Mouse (Mus musculus) lung, postnatal 0 days (tissue): ENCODE results near the gene Hnrnpd. TPM values are rescaled to one million over a fixed set of nuclear protein-coding genes. Genes with fewer than 3 reads are reported as not detected.

ENCODE experiments used
- ATAC-seq: fragments of 200-750 bp; cut with Nextera tagmentation; 2 replicates; pipeline ENCODE4 v1.8.0; 2017; ENCODE audit warnings: moderate library complexity
- DNase-seq: peaks from one replicate; pipeline ENCODE4 v3.0.0-alpha.2; 2016; ENCODE audit warnings: low spot score
- H3K27ac ChIP-seq: fragments of 300-500 bp; sonication (generic); 2 replicates; pipeline ENCODE4 v1.5.1; 2014; ENCODE audit warnings: antibody characterized with exemption, mild to moderate bottlenecking, low read length, mixed read lengths
- H3K27me3 ChIP-seq: fragments of 300-500 bp; sonication (generic); replicated peaks from 2 replicates; pipeline ENCODE4 v1.6.1; 2014; ENCODE audit warnings: low read length, mixed read lengths; ENCODE audit not compliant: insufficient read depth
- H3K36me3 ChIP-seq: fragments of 300-500 bp; sonication (generic); 2 replicates; pipeline ENCODE4 v1.6.1; 2014; ENCODE audit warnings: low read length, mixed read lengths; ENCODE audit not compliant: insufficient read depth
- H3K4me1 ChIP-seq: fragments of 300-500 bp; sonication (generic); 2 replicates; pipeline ENCODE4 v1.6.1; 2014; ENCODE audit warnings: antibody characterized with exemption, low read depth, low read length, mixed read lengths; ENCODE audit not compliant: insufficient read depth
- H3K4me2 ChIP-seq: fragments of 300-500 bp; sonication (generic); replicated peaks from 2 replicates; pipeline ENCODE4 v1.6.1; 2014; ENCODE audit warnings: low read depth, mild to moderate bottlenecking, low read length, moderate library complexity, mixed read lengths
- H3K4me3 ChIP-seq: fragments of 300-500 bp; sonication (generic); 2 replicates; pipeline ENCODE4 v1.5.1; 2014; ENCODE audit warnings: low read depth, low read length
- H3K9ac ChIP-seq: fragments of 300-500 bp; sonication (generic); replicated peaks from 2 replicates; pipeline ENCODE4 v1.6.1; 2014; ENCODE audit warnings: low read depth, mild to moderate bottlenecking
- H3K9me3 ChIP-seq: fragments of 300-500 bp; sonication (generic); 2 replicates; pipeline ENCODE4 v1.6.1; 2016; ENCODE audit warnings: low read length, mixed read lengths
- CTCF ChIP-seq: IDR thresholded peaks from 2 replicates; pipeline ENCODE4 v1.5.1; 2016; ENCODE audit warnings: antibody characterized with exemption, mild to moderate bottlenecking
- EP300 ChIP-seq: IDR thresholded peaks from 2 replicates; pipeline ENCODE4 v1.6.1; 2016; ENCODE audit warnings: antibody characterized with exemption, mild to moderate bottlenecking, control low read depth
- WGBS: fragments of 180-500 bp; shearing (Covaris S2); extraction: QIAGEN DNeasy Blood & Tissue Kit; methylation state at CpG from one replicate; pipeline ENCODE4 v1.1.7; 2014; 5-methylcytosine and 5-hydroxymethylcytosine counted together
- polyA plus RNA-seq: library from polyadenylated mRNA; unstranded; fragments of >200 nt; fragmentation: Nextera tagmentation; extraction: Ambion mirVana; gene quantifications from 2 replicates; pipeline ENCODE4 v1.2.1, GENCODE M21; 2015

The Hnrnpd gene
- polyA plus RNA-seq, 1 experiment from 2014 or later: 44.0 TPM

DNA sequence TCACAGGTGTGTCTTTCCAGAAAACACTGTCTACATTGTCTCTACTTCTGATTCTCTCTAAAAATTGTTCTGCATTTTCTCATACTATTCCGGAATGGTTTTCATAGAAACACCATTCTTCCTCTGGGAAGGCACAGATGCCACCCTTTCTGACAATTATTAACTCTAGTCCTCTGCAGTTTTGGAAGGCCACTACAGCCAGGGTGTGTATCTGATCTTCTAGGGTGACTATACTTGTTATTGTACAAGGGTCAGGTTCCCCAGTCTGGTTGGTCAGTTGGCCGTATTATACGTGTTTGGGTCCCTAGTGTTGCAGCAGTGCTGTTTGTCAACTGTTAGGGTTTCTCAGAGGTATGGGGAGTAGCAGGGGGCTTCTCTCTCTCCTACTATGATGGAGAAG, 15.9 kb upstream of the Hnrnpd start:
- H3K9me3 ChIP-seq: no peaks in the 10 kb centered on the region
- WGBS: 88% methylated on average over 3 of the region's 3 CpGs

GRCm38 (mm10) chr5:99994166-99994565, 15.4 kb upstream of the Hnrnpd start:
- Histone ChIP-seq H3K4me3 (no peak overlapping the region), H3K9me3 (no peaks in the 10 kb centered on the region), H3K27me3 (no peaks in the 10 kb centered on the region), H3K27ac (no peak overlapping the region), H3K9ac (no peak overlapping the region), H3K36me3 (no peaks in the 10 kb centered on the region), H3K4me2 (no peak overlapping the region), H3K4me1 (no peaks in the 10 kb centered on the region)
- TF ChIP-seq EP300 (no peak), CTCF (no peak)
- WGBS: 69% methylated on average over 3 of the region's 3 CpGs
- DNase-seq (no peak), ATAC-seq (no peak)

More for the DNA sequence above, 15.9 kb upstream of the Hnrnpd start:
- no peak overlapping the region for H3K27ac ChIP-seq
- H3K36me3 ChIP-seq: no peaks in the 10 kb centered on the region
- no peak overlapping the region for H3K9ac ChIP-seq
- no peak overlapping the region for H3K4me3 ChIP-seq
- no peaks in the 10 kb centered on the region for H3K27me3 ChIP-seq
- DNase-seq: no peak
- H3K4me1 ChIP-seq: no peaks in the 10 kb centered on the region
- ATAC-seq: no peak
- H3K4me2 ChIP-seq: no peak overlapping the region
- TF ChIP-seq EP300 (no peak), CTCF (no peak)

DNA sequence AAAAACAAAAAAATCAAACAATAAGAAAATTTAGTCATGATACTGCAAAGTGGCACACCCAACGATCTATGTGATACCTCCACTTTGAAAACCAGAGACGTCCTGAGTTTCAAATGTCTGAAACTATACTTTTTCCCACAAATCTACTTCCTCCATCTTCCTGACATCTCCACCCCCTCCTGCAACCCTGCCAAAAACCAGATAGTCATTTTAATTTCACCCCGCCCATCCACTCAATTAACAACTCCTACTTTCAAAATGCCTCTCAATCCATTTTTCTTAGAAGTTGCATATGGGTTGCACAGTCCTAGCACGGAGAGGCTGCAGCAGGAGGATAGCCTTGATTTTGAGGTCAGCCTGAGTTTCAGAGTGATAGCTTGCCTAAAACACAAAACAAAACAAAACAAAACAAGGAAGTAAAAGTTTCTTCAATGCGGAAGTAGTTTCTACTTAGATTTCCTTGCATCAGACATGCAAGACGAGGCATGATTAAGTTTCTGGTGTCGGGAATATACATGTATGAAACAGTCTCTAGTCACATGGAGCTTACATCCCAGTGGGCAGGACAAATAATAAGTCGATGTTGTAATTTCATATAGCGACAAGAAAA, 4.8 kb upstream of the Hnrnpd start:
- TF ChIP-seq EP300: no peak
- no peak for TF ChIP-seq CTCF
- no peak for ATAC-seq
- no peaks in the 10 kb centered on the region for H3K27me3 ChIP-seq
- WGBS: 68% methylated on average over 9 of the region's 9 CpGs
- H3K36me3 ChIP-seq: no peaks in the 10 kb centered on the region
- H3K4me3 ChIP-seq: no peak overlapping the region
- no peaks in the 10 kb centered on the region for H3K4me1 ChIP-seq
- DNase-seq: no peak
- no peak overlapping the region for H3K9ac ChIP-seq
- H3K9me3 ChIP-seq: no peaks in the 10 kb centered on the region
- no peak overlapping the region for H3K4me2 ChIP-seq
- H3K27ac ChIP-seq: no peak overlapping the region

DNA sequence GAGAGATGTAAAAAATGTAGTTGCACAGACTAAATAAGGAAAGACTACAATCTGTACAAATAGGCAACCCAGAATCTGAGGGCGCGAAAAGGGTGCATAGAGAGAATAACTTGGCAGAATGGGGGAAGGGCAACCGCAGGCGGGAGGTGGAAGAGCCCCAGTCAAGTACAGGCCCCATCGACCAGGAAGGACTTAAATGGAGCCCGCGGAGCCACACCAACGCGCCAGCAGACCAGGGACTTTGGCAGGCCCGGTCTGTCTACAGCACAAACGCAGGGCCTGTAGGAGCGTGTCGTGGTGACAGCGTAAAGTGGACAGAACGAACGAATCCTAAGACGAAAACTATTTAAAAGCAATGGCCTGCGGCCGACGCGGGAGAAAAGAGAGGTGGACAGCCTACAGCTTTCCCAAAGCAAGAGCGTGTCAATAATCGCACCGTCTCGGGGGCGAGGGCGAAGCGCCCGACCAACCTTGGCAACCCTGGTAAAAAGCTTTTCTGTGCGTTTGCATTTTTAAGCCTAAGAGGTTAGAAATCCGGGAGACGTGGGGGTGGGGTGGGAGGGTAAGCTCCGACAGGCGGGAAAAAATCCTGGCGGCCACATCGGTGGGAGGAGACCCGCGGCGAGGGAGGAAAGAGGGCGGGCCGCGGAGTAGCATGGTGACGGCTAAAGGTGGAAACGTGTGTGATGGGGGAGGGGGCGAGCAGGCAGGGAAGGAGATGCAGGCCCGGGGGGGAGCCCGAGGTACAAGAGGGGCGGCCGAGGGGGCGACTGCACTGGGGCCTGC, 1.0 kb downstream of the Hnrnpd start:
- DNase-seq (peak; percentile 93), ATAC-seq (peak; percentile 40)
- no peaks in the 10 kb centered on the region for H3K36me3 ChIP-seq
- H3K4me3 ChIP-seq: peak overlapping the region; percentile 84
- H3K9me3 ChIP-seq: no peaks in the 10 kb centered on the region
- peak overlapping the region; percentile 72 for H3K4me2 ChIP-seq
- H3K4me1 ChIP-seq: peaks cover 4% of the 10 kb centered on the region; the same call in 1 of the 2 replicates
- H3K27ac ChIP-seq: peak overlapping the region; percentile 96
- TF ChIP-seq EP300 (no peak), CTCF (no peak)
- H3K9ac ChIP-seq: peak overlapping the region; percentile 68
- WGBS: 0% methylated on average over 38 of the region's 50 CpGs
- H3K27me3 ChIP-seq: no peaks in the 10 kb centered on the region

GRCm38 (mm10) chr5:99976334-99976955, 2.3 kb downstream of the Hnrnpd start:
- Histone ChIP-seq H3K36me3 (no peaks in the 10 kb centered on the region), H3K4me3 (peak overlapping the region; percentile 84), H3K9me3 (no peaks in the 10 kb centered on the region), H3K27ac (no peak overlapping the region), H3K4me2 (peak overlapping the region; percentile 72), H3K4me1 (peaks cover 4% of the 10 kb centered on the region; the same call in 1 of the 2 replicates), H3K27me3 (no peaks in the 10 kb centered on the region), H3K9ac (0 out of 2 replicates have a peak overlapping the region, but pooled peaks have one; percentile 8)
- 4% methylated on average over 8 of the region's 8 CpGs for WGBS
- TF ChIP-seq EP300 (no peak), CTCF (no peak)
- no peak for DNase-seq
- ATAC-seq: no peak

GRCm38 (mm10) chr5:99975776-99976175, 3.0 kb downstream of the Hnrnpd start:
- Histone ChIP-seq H3K9me3 (no peaks in the 10 kb centered on the region), H3K9ac (no peak overlapping the region), H3K27ac (no peak overlapping the region), H3K4me1 (peaks cover 4% of the 10 kb centered on the region; the same call in 1 of the 2 replicates), H3K36me3 (no peaks in the 10 kb centered on the region), H3K4me2 (peak overlapping the region; percentile 72; the same call in 1 of the 2 replicates), H3K4me3 (no peak overlapping the region), H3K27me3 (no peaks in the 10 kb centered on the region)
- WGBS: 27% methylated on average over 1 of the region's 1 CpGs
- DNase-seq (no peak), ATAC-seq (no peak)
- TF ChIP-seq CTCF (no peak), EP300 (no peak)
